Mouse (Mus musculus) retina, postnatal 1 day (tissue): ENCODE results near the gene Wnk1.

Experiments used
- DNase-seq: peaks from one replicate; pipeline ENCODE4 v3.0.0-alpha.2; 2012

Gene Wnk1

GRCm38 (mm10) chr6:120039668-120040556, 1.4 kb upstream of the Wnk1 start:
- peak; percentile 92 for DNase-seq

- DNase-seq: no peak
Measured at GRCm38 (mm10) chr6:120039256-120039563, 738 bp upstream of the Wnk1 start.

GRCm38 (mm10) chr6:120037636-120038365, 671 bp downstream of the Wnk1 start:
- DNase-seq: peak; percentile 83

GRCm38 (mm10) chr6:120037004-120037635, 1.4 kb downstream of the Wnk1 start:
- DNase-seq: peak; percentile 84

GRCm38 (mm10) chr6:120024577-120024976, 13.9 kb downstream of the Wnk1 start:
- no peak for DNase-seq

- DNase-seq: no peak
Measured at GRCm38 (mm10) chr6:120023746-120024145, 14.7 kb downstream of the Wnk1 start.

GRCm38 (mm10) chr6:120022042-120022441, 16.4 kb downstream of the Wnk1 start:
- DNase-seq: no peak

GRCm38 (mm10) chr6:120019697-120020096, 18.8 kb downstream of the Wnk1 start:
- DNase-seq: no peak

- DNase-seq: no peak
Measured at GRCm38 (mm10) chr6:120013125-120013524, 25.3 kb downstream of the Wnk1 start.

- DNase-seq: no peak
Measured at GRCm38 (mm10) chr6:120011440-120011839, 27.0 kb downstream of the Wnk1 start.

- DNase-seq: no peak
Measured at GRCm38 (mm10) chr6:120011001-120011400, 27.5 kb downstream of the Wnk1 start.

GRCm38 (mm10) chr6:120010535-120010934, 27.9 kb downstream of the Wnk1 start:
- no peak for DNase-seq

- DNase-seq: peak; percentile 67
Measured at GRCm38 (mm10) chr6:120001718-120002117, 36.8 kb downstream of the Wnk1 start.

GRCm38 (mm10) chr6:119996480-119996879, 42.0 kb downstream of the Wnk1 start:
- DNase-seq: no peak

- DNase-seq: peak; percentile 30
Measured at GRCm38 (mm10) chr6:119924235-119925005, 114.1 kb downstream of the Wnk1 start.

GRCm38 (mm10) chr6:119922544-119922943, 115.9 kb downstream of the Wnk1 start:
- no peak for DNase-seq

- DNase-seq: no peak
Measured at GRCm38 (mm10) chr6:119922136-119922535, 116.3 kb downstream of the Wnk1 start.

- DNase-seq: no peak
Measured at GRCm38 (mm10) chr6:119918561-119919181, 119.8 kb downstream of the Wnk1 start.

GRCm38 (mm10) chr6:119915710-119916109, 122.8 kb downstream of the Wnk1 start:
- no peak for DNase-seq

- DNase-seq: no peak
Measured at GRCm38 (mm10) chr6:119912046-119912445, 126.4 kb downstream of the Wnk1 start.

GRCm38 (mm10) chr6:119905461-119905860, 133.0 kb downstream of the Wnk1 start:
- DNase-seq: no peak

- peak; percentile 27 for DNase-seq
Measured at GRCm38 (mm10) chr6:119903081-119903789, 135.2 kb downstream of the Wnk1 start.
